26 mouse cellular contexts compared by ENCODE assay signal in the genomic region with DNA sequence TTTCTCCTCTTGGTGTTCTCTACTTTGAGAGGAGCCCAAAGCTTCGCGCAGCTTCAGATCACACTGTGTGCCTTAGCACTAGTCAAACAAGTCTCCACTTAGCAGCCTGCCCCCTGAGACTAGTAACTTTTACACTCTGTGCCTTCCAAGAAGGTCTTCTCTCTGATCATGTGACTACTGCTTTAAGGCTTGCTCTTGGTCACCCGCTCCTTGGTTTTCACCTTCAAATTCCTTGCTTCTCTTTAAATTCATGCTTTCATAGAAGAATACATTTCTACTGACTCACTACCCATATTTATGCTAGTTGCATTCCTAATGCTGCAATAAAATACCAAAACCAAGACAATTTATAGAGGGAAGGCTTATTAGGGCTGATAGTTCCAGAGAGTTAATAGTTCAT.
DNase-seq lines count a peak whose midpoint lies in the region; ATAC-seq and TF ChIP-seq lines count a peak whose summit lies in the region.
"Had no signal": no experiment of that assay in that cellular context is flagged by ENCODE, and none has a peak within 500 bp of the region (broad histone marks: within the 10 kb centered on the region; RNA-seq: fewer than 3 reads in every experiment).

No protein-coding gene starts in this region.

- WGBS in heart, embryonic 10.5 days = 55% methylated on average over 3 of the region's 3 CpGs
- 62% methylated on average over 3 of the region's 3 CpGs for WGBS in heart, embryonic 11.5 days (ENCODE audit: insufficient replicate concordance)
- WGBS in midbrain, embryonic 10.5 days = 70% methylated on average over 3 of the region's 3 CpGs
- 67% methylated on average over 3 of the region's 3 CpGs for WGBS in midbrain, postnatal 0 days
- WGBS in limb, embryonic 12.5 days = 73% methylated on average over 3 of the region's 3 CpGs

- H3K36me3 ChIP-seq in heart, embryonic 10.5 days = no peaks in the 10 kb centered on the region
- H3K36me3 ChIP-seq in heart, embryonic 11.5 days (ENCODE audit: control insufficient read depth, insufficient read depth, low read length) = no peaks in the 10 kb centered on the region
- H3K36me3 ChIP-seq in midbrain, embryonic 10.5 days = no peaks in the 10 kb centered on the region
- no peaks in the 10 kb centered on the region for H3K36me3 ChIP-seq in midbrain, postnatal 0 days (ENCODE audit: insufficient read depth, low read length)
- no peaks in the 10 kb centered on the region for H3K36me3 ChIP-seq in limb, embryonic 12.5 days
- H3K36me3 ChIP-seq: embryonic facial prominence, embryonic 15.5 days; G1E; heart, embryonic 13.5 days; hindbrain, embryonic 13.5 days; liver, embryonic 13.5 days had no signal

- DNase-seq in heart, embryonic 10.5 days (ENCODE audit: low spot score) = no peak
- no peak for DNase-seq in midbrain, embryonic 10.5 days (ENCODE audit: low spot score)
- no peak for DNase-seq in midbrain, postnatal 0 days (ENCODE audit: low spot score)
- peak; percentile 43 for DNase-seq in NIH3T3 (ENCODE audit: low read depth)
- no peak for DNase-seq in gastrocnemius, adult 18-20 months (ENCODE audit: low spot score)
- DNase-seq in layer of hippocampus, adult 2 months (ENCODE audit: low spot score in 2 of 2) = no peak
- DNase-seq: adrenal gland, postnatal 14 days; cerebellum, adult 2 months; cerebellum, postnatal 36 days; embryo, embryonic 11 days; gastrocnemius, postnatal 36 days; heart, postnatal 14 days; kidney, adult 2 months; kidney, postnatal 36 days; layer of hippocampus, adult 9-11 months; left cerebral cortex, postnatal 4 days; liver, embryonic 13.5 days; lung, adult 2 months had no signal

- H3K27ac ChIP-seq in heart, embryonic 10.5 days = no peak overlapping the region
- H3K27ac ChIP-seq in heart, embryonic 11.5 days (ENCODE audit: low read depth, low read length) = no peak overlapping the region
- peak overlapping the region; percentile 58 for H3K27ac ChIP-seq in midbrain, embryonic 10.5 days (replicated peaks)
- no peak overlapping the region for H3K27ac ChIP-seq in midbrain, postnatal 0 days (ENCODE audit: low read depth, low read length)
- H3K27ac ChIP-seq in limb, embryonic 12.5 days = no peak overlapping the region
- H3K27ac ChIP-seq in layer of hippocampus, adult 2 months = no peak overlapping the region
- H3K27ac ChIP-seq: embryonic facial prominence, embryonic 15.5 days; heart, embryonic 13.5 days; hindbrain, embryonic 13.5 days; liver, embryonic 13.5 days had no signal

- TF ChIP-seq CTCF in midbrain, postnatal 0 days (IDR thresholded peaks at IDR 0.05) = no peak
- TF ChIP-seq CTCF in layer of hippocampus, adult 2 months (conservative IDR thresholded peaks at IDR 0.05) = no peak

- no peak overlapping the region for H3K4me2 ChIP-seq in heart, embryonic 11.5 days
- H3K4me2 ChIP-seq in midbrain, postnatal 0 days (ENCODE audit: low read depth, low read length, poor library complexity, severe bottlenecking) = no peak overlapping the region
- H3K4me2 ChIP-seq in limb, embryonic 12.5 days = peak overlapping the region; percentile 43; the same call in 1 of the 2 replicates
- H3K4me2 ChIP-seq: liver, embryonic 13.5 days had no signal

- no peak overlapping the region for H3K9ac ChIP-seq in heart, embryonic 11.5 days (ENCODE audit: low read depth, low read length)
- H3K9ac ChIP-seq in midbrain, postnatal 0 days (replicated peaks; ENCODE audit: low read length, poor library complexity, severe bottlenecking) = no peak overlapping the region
- H3K9ac ChIP-seq in limb, embryonic 12.5 days (replicated peaks) = no peak overlapping the region
- H3K9ac ChIP-seq: embryonic facial prominence, embryonic 15.5 days; hindbrain, embryonic 13.5 days; liver, embryonic 13.5 days had no signal

- H3K4me1 ChIP-seq in heart, embryonic 10.5 days = peaks cover 9% of the 10 kb centered on the region; the same call in 1 of the 2 replicates
- 0 out of 2 replicates have a peak, but pooled peaks cover 4% of the 10 kb centered on the region for H3K4me1 ChIP-seq in heart, embryonic 11.5 days (ENCODE audit: control insufficient read depth, insufficient read depth, low read length)
- peaks cover 29% of the 10 kb centered on the region for H3K4me1 ChIP-seq in midbrain, embryonic 10.5 days
- H3K4me1 ChIP-seq in midbrain, postnatal 0 days (ENCODE audit: insufficient read depth, low read length) = peaks cover 4% of the 10 kb centered on the region; the same call in 1 of the 2 replicates
- peaks cover 33% of the 10 kb centered on the region for H3K4me1 ChIP-seq in limb, embryonic 12.5 days (replicated peaks)
- H3K4me1 ChIP-seq: liver, embryonic 13.5 days had no signal

- peaks cover 25% of the 10 kb centered on the region for H3K27me3 ChIP-seq in heart, embryonic 10.5 days (ENCODE audit: insufficient read depth, poor library complexity, severe bottlenecking)
- no peaks in the 10 kb centered on the region for H3K27me3 ChIP-seq in heart, embryonic 11.5 days (ENCODE audit: control insufficient read depth, insufficient read depth, low read length)
- peaks cover 49% of the 10 kb centered on the region for H3K27me3 ChIP-seq in midbrain, embryonic 10.5 days (ENCODE audit: low read depth, poor library complexity, severe bottlenecking)
- 0 out of 2 replicates have a peak, but pooled peaks cover 2% of the 10 kb centered on the region for H3K27me3 ChIP-seq in midbrain, postnatal 0 days (ENCODE audit: insufficient read depth, low read length)
- H3K27me3 ChIP-seq in limb, embryonic 12.5 days = no peaks in the 10 kb centered on the region; the same call in 1 of the 2 replicates
- H3K27me3 ChIP-seq: CH12.LX; embryonic facial prominence, embryonic 15.5 days had no signal

- no peaks in the 10 kb centered on the region for H3K9me3 ChIP-seq in heart, embryonic 10.5 days
- H3K9me3 ChIP-seq in heart, embryonic 11.5 days (replicated peaks; ENCODE audit: control insufficient read depth, low read length) = no peaks in the 10 kb centered on the region
- no peaks in the 10 kb centered on the region for H3K9me3 ChIP-seq in midbrain, embryonic 10.5 days (replicated peaks)
- no peaks in the 10 kb centered on the region for H3K9me3 ChIP-seq in midbrain, postnatal 0 days (ENCODE audit: low read length)
- H3K9me3 ChIP-seq in limb, embryonic 12.5 days = no peaks in the 10 kb centered on the region
- H3K9me3 ChIP-seq: embryonic facial prominence, embryonic 15.5 days; heart, embryonic 13.5 days; hindbrain, embryonic 13.5 days; liver, embryonic 13.5 days had no signal

- ATAC-seq in heart, embryonic 11.5 days (replicated peaks; ENCODE audit: insufficient number of reproducible peaks, low FRiP score, low TSS enrichment) = no peak
- ATAC-seq in midbrain, postnatal 0 days (ENCODE audit: low FRiP score) = no peak
- no peak for ATAC-seq in limb, embryonic 12.5 days (ENCODE audit: insufficient number of reproducible peaks, insufficient read depth, low FRiP score, low TSS enrichment, low read depth)
- ATAC-seq: activated CD4-positive, CD25-positive, alpha-beta regulatory T cell, adult 4 months had no signal

- H3K4me3 ChIP-seq in heart, embryonic 10.5 days = 0 out of 2 replicates have a peak overlapping the region, but pooled peaks have one; percentile 41
- H3K4me3 ChIP-seq in heart, embryonic 11.5 days (ENCODE audit: low read depth, low read length) = no peak overlapping the region
- no peak overlapping the region for H3K4me3 ChIP-seq in midbrain, embryonic 10.5 days
- no peak overlapping the region for H3K4me3 ChIP-seq in midbrain, postnatal 0 days (ENCODE audit: low read depth, low read length)
- H3K4me3 ChIP-seq in limb, embryonic 12.5 days (replicated peaks) = no peak overlapping the region
- H3K4me3 ChIP-seq in layer of hippocampus, adult 2 months = no peak overlapping the region
- H3K4me3 ChIP-seq: embryonic facial prominence, embryonic 15.5 days; hindbrain, embryonic 13.5 days; liver, embryonic 13.5 days had no signal
